Mouse (Mus musculus): ENCODE data around the gene Dpp4. TPM values are rescaled to one million over a fixed set of nuclear protein-coding genes. Genes with fewer than 3 reads are reported as not detected.
A peak's percentile ranks its signal among the peaks of the same experiment; 100 is the strongest.

Gene Dpp4
- polyA plus RNA-seq, 1 experiment from 2014 or later = 12.8 TPM

GRCm38 (mm10) chr2:62383196-62383595 is 28.8 kb downstream of the Dpp4 start:
- Histone ChIP-seq H3K27me3 (no peaks in the 10 kb centered on the region), H3K4me3 (no peak overlapping the region), H3K4me2 (no peak overlapping the region), H3K9ac (no peak overlapping the region), H3K9me3 (replicated peaks) (no peaks in the 10 kb centered on the region), H3K36me3 (no peaks in the 10 kb centered on the region), H3K4me1 (replicated peaks) (no peaks in the 10 kb centered on the region), H3K27ac (no peak overlapping the region)
- no peak for ATAC-seq (replicated peaks; ENCODE audit: insufficient number of reproducible peaks, insufficient read depth, low FRiP score, low read depth)
- WGBS = 51% methylated on average over 4 of the region's 4 CpGs

DNA sequence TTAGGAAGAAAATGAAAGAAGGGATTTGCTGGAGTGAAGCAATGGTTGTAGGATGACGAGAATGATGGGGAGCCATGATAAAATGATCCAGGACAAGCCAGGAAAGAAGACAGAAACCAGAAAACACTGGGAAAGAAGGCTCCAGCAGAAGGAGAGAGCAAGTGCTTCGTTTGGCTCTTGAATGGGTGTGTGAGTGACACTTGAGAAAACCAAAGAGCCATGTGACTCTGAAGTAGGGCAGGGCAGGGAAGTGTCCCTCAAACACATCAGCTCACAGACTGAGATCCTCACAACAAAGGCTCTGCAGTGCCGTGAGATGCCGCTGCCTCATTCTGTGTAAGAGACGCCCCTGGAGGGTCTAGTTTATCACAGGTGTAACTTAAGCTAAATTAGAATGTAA is 29.6 kb downstream of the Dpp4 start:
- H3K9me3 ChIP-seq (replicated peaks) = no peaks in the 10 kb centered on the region
- no peak overlapping the region for H3K9ac ChIP-seq
- ATAC-seq (replicated peaks; ENCODE audit: insufficient number of reproducible peaks, insufficient read depth, low FRiP score, low read depth) = no peak
- H3K4me3 ChIP-seq = no peak overlapping the region
- no peak overlapping the region for H3K27ac ChIP-seq
- no peak overlapping the region for H3K4me2 ChIP-seq
- H3K4me1 ChIP-seq (replicated peaks) = no peaks in the 10 kb centered on the region
- H3K36me3 ChIP-seq = no peaks in the 10 kb centered on the region
- H3K27me3 ChIP-seq = no peaks in the 10 kb centered on the region
- WGBS = 62% methylated on average over 5 of the region's 5 CpGs

GRCm38 (mm10) chr2:62381756-62382155 is 30.3 kb downstream of the Dpp4 start:
- no peaks in the 10 kb centered on the region for H3K9me3 ChIP-seq (replicated peaks)
- H3K27ac ChIP-seq = no peak overlapping the region
- WGBS = 61% methylated on average over 6 of the region's 6 CpGs
- no peak overlapping the region for H3K9ac ChIP-seq
- H3K4me1 ChIP-seq (replicated peaks) = no peaks in the 10 kb centered on the region
- no peaks in the 10 kb centered on the region for H3K36me3 ChIP-seq
- no peak for ATAC-seq (replicated peaks; ENCODE audit: insufficient number of reproducible peaks, insufficient read depth, low FRiP score, low read depth)
- H3K4me3 ChIP-seq = no peak overlapping the region
- no peak overlapping the region for H3K4me2 ChIP-seq
- no peaks in the 10 kb centered on the region for H3K27me3 ChIP-seq

DNA sequence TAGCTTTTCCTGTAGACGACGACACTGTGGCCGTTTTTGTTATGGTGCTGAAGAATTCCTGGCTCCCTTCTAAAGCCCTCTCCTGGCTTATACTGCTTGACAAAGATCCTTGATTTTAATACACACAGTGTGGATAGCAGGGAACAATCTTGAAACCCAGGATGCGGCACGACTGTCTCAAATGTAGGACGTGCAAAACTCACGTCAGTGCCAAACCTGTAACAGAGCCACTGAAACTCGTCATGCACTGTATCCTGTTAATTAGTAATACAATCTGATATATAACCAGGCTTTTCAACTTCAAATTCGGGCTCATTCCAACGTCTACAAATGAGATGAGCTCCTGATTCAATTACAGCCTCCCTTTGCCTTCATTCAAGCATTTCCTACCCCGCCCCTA is 38.3 kb downstream of the Dpp4 start:
- no peak for ATAC-seq (replicated peaks; ENCODE audit: insufficient number of reproducible peaks, insufficient read depth, low FRiP score, low read depth)
- 76% methylated on average over 11 of the region's 11 CpGs for WGBS
- Histone ChIP-seq H3K4me1 (replicated peaks) (no peaks in the 10 kb centered on the region), H3K27ac (no peak overlapping the region), H3K9ac (no peak overlapping the region), H3K27me3 (no peaks in the 10 kb centered on the region), H3K36me3 (no peaks in the 10 kb centered on the region), H3K4me3 (no peak overlapping the region), H3K9me3 (replicated peaks) (no peaks in the 10 kb centered on the region), H3K4me2 (no peak overlapping the region)

- no peak for ATAC-seq (replicated peaks; ENCODE audit: insufficient number of reproducible peaks, insufficient read depth, low FRiP score, low read depth)
These were observed 42.0 kb downstream of the Dpp4 start for GRCm38 (mm10) chr2:62370048-62370447.

DNA sequence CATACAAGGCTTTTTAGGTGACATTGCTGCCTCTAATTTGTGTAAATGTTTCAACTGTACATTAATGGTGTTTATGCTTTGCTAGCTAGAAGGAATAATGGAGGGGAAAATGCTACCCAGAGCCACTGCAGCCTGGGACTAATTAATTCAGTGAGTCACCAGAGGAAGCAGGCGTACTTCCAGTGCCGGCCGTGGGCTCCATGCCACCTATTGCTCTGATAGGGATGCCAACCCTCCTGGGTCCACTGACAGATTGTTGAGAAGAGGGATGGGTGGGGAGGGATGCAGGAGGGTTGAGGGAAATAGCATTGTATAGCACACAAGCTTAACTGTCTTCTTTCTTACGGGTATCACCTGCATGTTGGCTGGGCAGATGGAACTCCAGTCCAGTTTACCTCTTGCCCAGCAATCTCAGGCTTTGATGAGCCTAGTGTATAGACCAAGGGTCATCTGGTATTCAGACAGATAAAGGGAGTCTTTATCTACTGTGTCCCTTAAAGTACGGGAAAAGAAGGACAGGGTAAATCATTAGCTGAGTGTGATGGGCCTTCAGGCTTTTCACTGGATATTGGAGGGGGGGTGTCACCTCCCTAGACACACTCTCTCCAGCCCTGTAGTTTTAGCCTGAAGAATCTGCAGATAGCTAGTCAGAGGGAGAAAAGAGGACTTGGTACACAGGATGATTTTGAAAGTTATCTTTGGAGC is 43.5 kb downstream of the Dpp4 start:
- WGBS = 67% methylated on average over 5 of the region's 5 CpGs
- Histone ChIP-seq H3K36me3 (no peaks in the 10 kb centered on the region), H3K27me3 (no peaks in the 10 kb centered on the region), H3K9ac (no peak overlapping the region), H3K27ac (no peak overlapping the region), H3K4me2 (no peak overlapping the region), H3K9me3 (replicated peaks) (no peaks in the 10 kb centered on the region), H3K4me1 (replicated peaks) (no peaks in the 10 kb centered on the region), H3K4me3 (no peak overlapping the region)
- no peak for ATAC-seq (replicated peaks; ENCODE audit: insufficient number of reproducible peaks, insufficient read depth, low FRiP score, low read depth)

More at GRCm38 (mm10) chr2:62370048-62370447, 42.0 kb downstream of the Dpp4 start:
- no peaks in the 10 kb centered on the region for H3K9me3 ChIP-seq (replicated peaks)
- H3K4me2 ChIP-seq = no peak overlapping the region
- WGBS = 70% methylated on average over 2 of the region's 2 CpGs
- no peak overlapping the region for H3K27ac ChIP-seq
- no peak overlapping the region for H3K4me3 ChIP-seq
- H3K9ac ChIP-seq = no peak overlapping the region
- no peaks in the 10 kb centered on the region for H3K4me1 ChIP-seq (replicated peaks)
- H3K36me3 ChIP-seq = no peaks in the 10 kb centered on the region
- H3K27me3 ChIP-seq = no peaks in the 10 kb centered on the region

GRCm38 (mm10) chr2:62363606-62364005 is 48.4 kb downstream of the Dpp4 start:
- Histone ChIP-seq H3K27ac (no peak overlapping the region), H3K4me3 (no peak overlapping the region), H3K27me3 (no peaks in the 10 kb centered on the region), H3K9ac (no peak overlapping the region), H3K4me1 (replicated peaks) (no peaks in the 10 kb centered on the region), H3K4me2 (no peak overlapping the region), H3K9me3 (replicated peaks) (no peaks in the 10 kb centered on the region), H3K36me3 (no peaks in the 10 kb centered on the region)
- no peak for ATAC-seq (replicated peaks; ENCODE audit: insufficient number of reproducible peaks, insufficient read depth, low FRiP score, low read depth)
- WGBS = 55% methylated on average over 4 of the region's 4 CpGs

- Histone ChIP-seq H3K27me3 (no peaks in the 10 kb centered on the region), H3K9me3 (replicated peaks) (no peaks in the 10 kb centered on the region), H3K4me2 (no peak overlapping the region), H3K9ac (no peak overlapping the region), H3K27ac (no peak overlapping the region), H3K36me3 (no peaks in the 10 kb centered on the region), H3K4me3 (no peak overlapping the region), H3K4me1 (replicated peaks) (no peaks in the 10 kb centered on the region)
- no peak for ATAC-seq (replicated peaks; ENCODE audit: insufficient number of reproducible peaks, insufficient read depth, low FRiP score, low read depth)
- WGBS = 79% methylated on average over 9 of the region's 9 CpGs
These were observed 49.8 kb downstream of the Dpp4 start for GRCm38 (mm10) chr2:62362211-62362610.

DNA sequence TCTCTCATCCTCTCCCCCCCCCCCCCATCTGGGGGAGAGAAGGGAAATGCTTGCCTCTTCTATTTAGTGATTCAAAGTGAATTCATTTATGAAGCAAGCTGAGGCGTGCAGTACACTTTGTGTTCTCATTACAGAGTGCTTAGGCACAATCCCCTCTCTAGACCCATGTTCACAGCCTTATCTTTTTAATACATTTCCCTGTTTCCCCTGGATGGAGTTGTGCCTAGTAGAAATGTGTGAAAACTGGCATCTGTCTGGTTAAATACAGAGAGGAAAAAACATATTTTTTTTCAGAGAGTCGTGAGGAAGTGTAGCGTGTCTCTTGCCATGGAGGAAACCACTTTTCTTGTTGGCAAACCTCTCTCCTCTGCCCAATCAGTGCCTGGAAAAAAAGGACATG is 50.5 kb downstream of the Dpp4 start:
- Histone ChIP-seq H3K27ac (no peak overlapping the region), H3K4me3 (no peak overlapping the region), H3K9me3 (replicated peaks) (no peaks in the 10 kb centered on the region), H3K4me2 (no peak overlapping the region), H3K36me3 (no peaks in the 10 kb centered on the region), H3K9ac (no peak overlapping the region), H3K27me3 (no peaks in the 10 kb centered on the region), H3K4me1 (replicated peaks) (no peaks in the 10 kb centered on the region)
- 63% methylated on average over 3 of the region's 3 CpGs for WGBS
- ATAC-seq (replicated peaks; ENCODE audit: insufficient number of reproducible peaks, insufficient read depth, low FRiP score, low read depth) = 0 out of 2 replicates have a peak, but pooled peaks have one; percentile 35

- Histone ChIP-seq H3K4me2 (no peak overlapping the region), H3K27me3 (no peaks in the 10 kb centered on the region), H3K9me3 (replicated peaks) (no peaks in the 10 kb centered on the region), H3K27ac (no peak overlapping the region), H3K4me3 (no peak overlapping the region), H3K4me1 (replicated peaks) (no peaks in the 10 kb centered on the region), H3K36me3 (no peaks in the 10 kb centered on the region), H3K9ac (no peak overlapping the region)
- ATAC-seq (replicated peaks; ENCODE audit: insufficient number of reproducible peaks, insufficient read depth, low FRiP score, low read depth) = no peak
- 74% methylated on average over 6 of the region's 6 CpGs for WGBS
These were observed 51.2 kb downstream of the Dpp4 start for GRCm38 (mm10) chr2:62360872-62361271.

DNA sequence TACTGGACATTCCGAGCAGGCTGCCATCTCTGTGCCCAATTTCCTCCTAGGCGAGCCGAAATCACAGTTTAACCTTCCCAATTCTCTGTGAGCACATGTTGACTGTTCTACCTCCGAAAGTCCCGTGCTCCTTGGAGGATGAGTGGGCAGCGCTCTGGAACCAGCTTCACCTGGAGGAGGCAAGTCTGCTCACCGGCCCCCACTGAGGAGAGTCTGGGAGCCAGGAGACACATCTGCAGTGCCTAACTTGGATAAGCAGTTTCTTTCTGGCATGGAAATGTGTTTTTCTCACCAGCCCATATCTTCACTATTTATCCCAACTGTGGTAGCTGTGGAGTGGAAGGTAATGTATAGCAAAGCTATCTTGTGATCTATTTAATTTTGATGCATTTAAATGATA is 54.8 kb downstream of the Dpp4 start:
- ATAC-seq (replicated peaks; ENCODE audit: insufficient number of reproducible peaks, insufficient read depth, low FRiP score, low read depth) = no peak
- Histone ChIP-seq H3K4me2 (no peak overlapping the region), H3K9ac (no peak overlapping the region), H3K27me3 (no peaks in the 10 kb centered on the region), H3K9me3 (replicated peaks) (no peaks in the 10 kb centered on the region), H3K27ac (no peak overlapping the region), H3K4me3 (no peak overlapping the region), H3K4me1 (replicated peaks) (no peaks in the 10 kb centered on the region), H3K36me3 (no peaks in the 10 kb centered on the region)
- 80% methylated on average over 7 of the region's 7 CpGs for WGBS

DNA sequence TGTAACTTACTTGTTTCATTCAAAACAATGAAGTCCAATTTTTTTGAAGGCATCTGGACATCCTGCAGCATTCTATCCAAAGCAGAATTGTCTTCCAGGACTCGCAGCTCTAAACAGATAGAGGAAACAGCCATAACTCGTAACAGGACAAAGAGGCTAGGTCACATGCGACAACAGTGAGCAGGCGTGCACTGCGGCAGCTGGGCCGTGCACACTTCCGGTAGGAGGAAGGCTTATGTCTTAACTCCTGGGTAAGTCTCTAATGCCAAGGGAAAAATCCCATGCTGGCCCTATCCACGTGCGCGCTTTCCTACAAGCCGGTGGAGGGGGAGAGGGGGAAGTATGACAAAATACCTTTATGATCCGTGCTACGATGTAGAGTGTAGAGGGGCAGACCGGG is 55.4 kb downstream of the Dpp4 start:
- Histone ChIP-seq H3K36me3 (no peaks in the 10 kb centered on the region), H3K4me2 (no peak overlapping the region), H3K4me3 (no peak overlapping the region), H3K27me3 (no peaks in the 10 kb centered on the region), H3K27ac (no peak overlapping the region), H3K9me3 (replicated peaks) (no peaks in the 10 kb centered on the region), H3K4me1 (replicated peaks) (no peaks in the 10 kb centered on the region), H3K9ac (no peak overlapping the region)
- WGBS = 81% methylated on average over 14 of the region's 14 CpGs
- no peak for ATAC-seq (replicated peaks; ENCODE audit: insufficient number of reproducible peaks, insufficient read depth, low FRiP score, low read depth)
